Mouse (Mus musculus) forebrain, embryonic 14.5 days (tissue): ENCODE measurements around the gene Cdkl2. TPM values are rescaled to one million over a fixed set of nuclear protein-coding genes. Genes with fewer than 3 reads are reported as not detected.

Experiments used
- polyA plus RNA-seq: library from polyadenylated mRNA; unstranded; fragments of >200 nt; fragmentation: Nextera tagmentation; extraction: Ambion mirVana; gene quantifications from 2 replicates; pipeline ENCODE4 v1.2.1, GENCODE M21; 2014

Gene Cdkl2
- polyA plus RNA-seq, 1 experiment from 2014 or later, result 3.9 TPM

Other genes starting within 250 kb of the Cdkl2 start
- 43.5 and 43.8 TPM in 2 replicates for gene Rchy1, start 80.8 kb downstream of the Cdkl2 start, polyA plus RNA-seq
- gene Odaph, start 56.4 kb downstream of the Cdkl2 start, polyA plus RNA-seq, result not detected in 2 replicates
- gene G3bp2, start 39.8 kb upstream of the Cdkl2 start, polyA plus RNA-seq, result 351 and 398 TPM in 2 replicates
- 30.1 and 32.0 TPM in 2 replicates for gene Uso1, start 94.1 kb upstream of the Cdkl2 start, polyA plus RNA-seq
- gene U90926, start 171.5 kb upstream of the Cdkl2 start, polyA plus RNA-seq, result not detected in 2 replicates
- gene Ppef2, start 212.4 kb upstream of the Cdkl2 start, polyA plus RNA-seq, result 0.25 and 0.36 TPM in 2 replicates
- 8.8 and 10.0 TPM in 2 replicates for gene Naaa, start 234.3 kb upstream of the Cdkl2 start, polyA plus RNA-seq